Mouse (Mus musculus) ES-E14 (cell line): Measurements from ENCODE around the gene Pax5.

ENCODE experiments used
- CHD2 ChIP-seq: IDR thresholded peaks from 2 replicates; pipeline ENCODE4 v1.6.1; 2014; ENCODE audit warnings: mild to moderate bottlenecking, low read depth, low read length, inconsistent platforms
- MAFK ChIP-seq: IDR thresholded peaks from 2 replicates; pipeline ENCODE4 v1.6.1; 2014; ENCODE audit warnings: mild to moderate bottlenecking, low read depth, low read length, inconsistent platforms; ENCODE audit not compliant: insufficient read depth
- ZC3H11A ChIP-seq: IDR thresholded peaks from 2 replicates; pipeline ENCODE4 v1.6.1; 2012; ENCODE audit warnings: low read depth, mild to moderate bottlenecking, inconsistent platforms, low read length, borderline replicate concordance

DNA sequence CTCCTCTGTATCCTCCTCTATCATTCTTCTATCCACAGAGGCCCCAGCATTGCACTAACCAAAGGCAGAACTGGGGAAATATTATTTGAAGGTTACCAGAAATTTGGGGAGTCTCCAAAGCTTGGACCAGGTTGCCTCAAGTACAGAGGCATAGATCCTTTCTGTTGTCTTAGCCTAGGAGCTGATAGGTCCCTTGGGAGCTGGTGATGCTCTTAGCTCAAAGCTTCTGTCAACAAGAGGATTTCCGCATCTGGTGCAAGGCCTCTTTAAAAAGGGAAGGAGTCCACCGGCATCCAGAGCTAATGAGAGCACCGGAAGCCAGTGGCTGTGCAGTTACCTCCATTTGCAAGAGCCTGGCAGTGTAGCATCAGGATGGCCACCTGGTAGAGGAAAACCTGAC lies 5.1 kb downstream of the Pax5 start:
- TF ChIP-seq MAFK: no peak
- no peak for TF ChIP-seq CHD2
- no peak for TF ChIP-seq ZC3H11A
